Mouse (Mus musculus): Measurements from ENCODE around the gene Slc25a21. TPM values are rescaled to one million over a fixed set of nuclear protein-coding genes. Genes with fewer than 3 reads are reported as not detected.

Gene Slc25a21
- total RNA-seq, 1 experiment = 0.54 TPM

DNA sequence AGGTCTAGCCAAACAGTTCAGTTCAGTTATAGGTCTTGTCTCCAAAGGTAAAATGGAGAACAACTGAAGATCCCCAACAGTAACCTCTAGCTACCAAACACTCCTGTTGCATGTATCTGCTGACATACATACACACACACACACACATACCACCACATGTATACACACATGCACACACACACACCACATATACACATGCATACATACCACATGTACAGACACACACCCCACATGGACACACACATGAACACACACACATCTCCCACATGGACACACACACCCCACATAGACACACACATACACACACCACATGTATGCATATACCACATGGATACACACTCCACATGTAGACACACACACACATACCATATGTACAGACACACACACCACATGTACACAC, 997 bp upstream of the Slc25a21 start:
- Histone ChIP-seq H3K36me3 (ENCODE audit: control insufficient read depth, insufficient read depth, low read length, poor library complexity, severe bottlenecking) (no peaks in the 10 kb centered on the region), H3K27ac (ENCODE audit: insufficient read depth, low read depth, low read length, poor library complexity, severe bottlenecking) (no peak overlapping the region), H3K4me1 (ENCODE audit: control insufficient read depth in 2 of 2, insufficient read depth in 2 of 2, low read length in 2 of 2, poor library complexity in 1 of 2) (no peaks in the 10 kb centered on the region), H3K4me3 (ENCODE audit: insufficient read depth in 1 of 2, low read depth in 1 of 2, low read length in 2 of 2, poor library complexity in 1 of 2, severe bottlenecking in 1 of 2) (no peak overlapping the region), H3K9me3 (ENCODE audit: control insufficient read depth, insufficient read depth, low read depth, low read length) (no peaks in the 10 kb centered on the region), H3K9ac (ENCODE audit: insufficient read depth, low read depth, low read length, poor library complexity, severe bottlenecking) (no peak overlapping the region)
- TF ChIP-seq CHD2 (IDR thresholded peaks at IDR 0.05; ENCODE audit: low read depth, low read length) (no peak), ZNF384 (IDR thresholded peaks at IDR 0.05; ENCODE audit: low read depth, low read length) (no peak), MAFK (IDR thresholded peaks at IDR 0.05; ENCODE audit: insufficient read depth, low read depth, low read length) (no peak), ZC3H11A (IDR thresholded peaks at IDR 0.05; ENCODE audit: borderline replicate concordance, low read depth, low read length) (no peak), HCFC1 (IDR thresholded peaks at IDR 0.05; ENCODE audit: borderline replicate concordance, insufficient read depth, low read length) (no peak)
- in situ Hi-C loops (cut with MboI; ENCODE audit: low sequenced_read_pairs in 2 of 2, unreplicated experiment in 2 of 2) = loop anchor here (25.0 kb wide), 2 partner anchors 511 to 661 kb away; partner anchors contain the start of genes Nkx2-1 (in 1 of the 2) and Pax9 (in 1 of the 2)
- DNase-seq (ENCODE audit: low read depth, low spot score) = no peak

DNA sequence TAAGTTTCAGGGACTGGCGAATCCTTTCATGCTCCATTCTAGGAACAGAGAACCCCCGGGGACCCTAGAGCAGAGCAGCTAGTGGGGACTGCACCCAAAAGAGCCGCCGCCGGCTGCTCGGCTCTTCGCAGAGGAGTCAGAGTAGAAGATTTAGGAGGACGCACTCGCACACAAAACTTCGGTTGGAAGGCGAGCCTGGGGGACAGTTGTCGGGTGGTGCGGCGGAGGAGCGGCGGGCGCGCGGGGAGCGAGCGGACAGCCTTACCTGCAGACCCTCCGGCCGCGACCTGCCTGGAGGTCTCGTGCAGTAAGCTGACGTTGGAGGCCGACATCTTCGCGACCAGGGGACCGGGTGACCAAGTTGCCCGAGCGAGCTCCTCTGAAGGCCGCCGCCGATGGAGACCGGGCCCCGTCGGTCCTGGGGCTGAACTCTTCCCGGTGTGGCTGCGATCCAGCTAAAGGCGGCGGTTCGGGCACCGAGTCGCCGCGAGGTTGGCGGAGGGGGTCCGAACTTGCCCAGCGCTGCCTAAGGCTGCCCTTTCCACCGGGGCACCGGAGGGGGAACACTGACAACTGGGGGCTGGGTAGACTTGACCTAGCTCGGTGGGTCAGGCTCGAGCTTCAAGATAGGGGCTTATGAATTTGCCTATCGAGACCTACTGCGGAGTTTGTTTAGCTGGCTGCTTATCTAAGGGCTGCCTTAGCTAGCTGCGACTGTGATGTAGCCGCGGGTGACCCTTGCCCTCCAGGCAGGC, 487 bp downstream of the Slc25a21 start:
- Histone ChIP-seq H3K4me3 (ENCODE audit: insufficient read depth in 1 of 2, low read depth in 1 of 2, low read length in 2 of 2, poor library complexity in 1 of 2, severe bottlenecking in 1 of 2) (peak overlapping the region; percentile 63 to 70), H3K9ac (ENCODE audit: insufficient read depth, low read depth, low read length, poor library complexity, severe bottlenecking) (peak overlapping the region; percentile 48), H3K27ac (ENCODE audit: insufficient read depth, low read depth, low read length, poor library complexity, severe bottlenecking) (no peak overlapping the region), H3K36me3 (ENCODE audit: control insufficient read depth, insufficient read depth, low read length, poor library complexity, severe bottlenecking) (no peaks in the 10 kb centered on the region), H3K4me1 (ENCODE audit: control insufficient read depth in 2 of 2, insufficient read depth in 2 of 2, low read length in 2 of 2, poor library complexity in 1 of 2) (no peaks in the 10 kb centered on the region), H3K9me3 (ENCODE audit: control insufficient read depth, insufficient read depth, low read depth, low read length) (no peaks in the 10 kb centered on the region)
- TF ChIP-seq ZNF384 (IDR thresholded peaks at IDR 0.05; ENCODE audit: low read depth, low read length) (no peak), HCFC1 (IDR thresholded peaks at IDR 0.05; ENCODE audit: borderline replicate concordance, insufficient read depth, low read length) (0 out of 2 replicates have a peak, but pooled peaks have one; percentile 7)
- DNase-seq (ENCODE audit: low read depth, low spot score) = no peak
- in situ Hi-C loops (cut with MboI; ENCODE audit: low sequenced_read_pairs in 2 of 2, unreplicated experiment in 2 of 2) = loop anchor here (25.0 kb wide), 2 partner anchors 509 to 659 kb away; partner anchors contain the start of genes Nkx2-1 (in 1 of the 2) and Pax9 (in 1 of the 2)

DNA sequence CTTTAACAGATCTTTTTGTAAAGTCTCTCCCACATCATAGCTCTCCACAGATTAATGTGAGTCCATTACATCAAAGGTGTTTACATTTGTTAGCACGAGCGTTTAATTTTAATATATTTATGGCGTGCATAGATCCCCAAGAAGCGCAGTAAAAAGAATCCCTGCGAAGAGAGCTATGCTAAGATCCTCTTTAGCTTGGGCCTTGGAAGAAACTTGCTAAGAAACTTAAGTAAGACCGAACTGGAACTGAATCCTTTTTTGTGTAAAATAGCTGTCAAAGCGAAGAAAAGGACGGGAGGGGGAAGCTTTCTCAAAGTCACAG, 1.0 kb downstream of the Slc25a21 start:
- no peak overlapping the region for H3K9ac ChIP-seq (ENCODE audit: insufficient read depth, low read depth, low read length, poor library complexity, severe bottlenecking)
- H3K27ac ChIP-seq (ENCODE audit: insufficient read depth, low read depth, low read length, poor library complexity, severe bottlenecking) = no peak overlapping the region
- in situ Hi-C loops (cut with MboI; ENCODE audit: low sequenced_read_pairs in 2 of 2, unreplicated experiment in 2 of 2) = loop anchor here (25.0 kb wide), 2 partner anchors 509 to 659 kb away; partner anchors contain the start of genes Nkx2-1 (in 1 of the 2) and Pax9 (in 1 of the 2)
- no peaks in the 10 kb centered on the region for H3K9me3 ChIP-seq (ENCODE audit: control insufficient read depth, insufficient read depth, low read depth, low read length)
- no peak for DNase-seq (ENCODE audit: low read depth, low spot score)
- TF ChIP-seq MAFK (IDR thresholded peaks at IDR 0.05; ENCODE audit: insufficient read depth, low read depth, low read length) (no peak), ZNF384 (IDR thresholded peaks at IDR 0.05; ENCODE audit: low read depth, low read length) (no peak), ZC3H11A (IDR thresholded peaks at IDR 0.05; ENCODE audit: borderline replicate concordance, low read depth, low read length) (no peak)
- no peaks in the 10 kb centered on the region for H3K36me3 ChIP-seq (ENCODE audit: control insufficient read depth, insufficient read depth, low read length, poor library complexity, severe bottlenecking)
- peak overlapping the region; percentile 63 to 70 for H3K4me3 ChIP-seq (ENCODE audit: insufficient read depth in 1 of 2, low read depth in 1 of 2, low read length in 2 of 2, poor library complexity in 1 of 2, severe bottlenecking in 1 of 2)
- no peaks in the 10 kb centered on the region for H3K4me1 ChIP-seq (ENCODE audit: control insufficient read depth in 2 of 2, insufficient read depth in 2 of 2, low read length in 2 of 2, poor library complexity in 1 of 2)

- Histone ChIP-seq H3K9me3 (ENCODE audit: control insufficient read depth, insufficient read depth, low read depth, low read length) (no peaks in the 10 kb centered on the region), H3K9ac (ENCODE audit: insufficient read depth, low read depth, low read length, poor library complexity, severe bottlenecking) (no peak overlapping the region), H3K27ac (ENCODE audit: insufficient read depth, low read depth, low read length, poor library complexity, severe bottlenecking) (no peak overlapping the region), H3K4me3 (ENCODE audit: insufficient read depth in 1 of 2, low read depth in 1 of 2, low read length in 2 of 2, poor library complexity in 1 of 2, severe bottlenecking in 1 of 2) (no peak overlapping the region), H3K36me3 (ENCODE audit: control insufficient read depth, insufficient read depth, low read length, poor library complexity, severe bottlenecking) (no peaks in the 10 kb centered on the region), H3K4me1 (ENCODE audit: control insufficient read depth in 2 of 2, insufficient read depth in 2 of 2, low read length in 2 of 2, poor library complexity in 1 of 2) (no peaks in the 10 kb centered on the region)
- TF ChIP-seq ZNF384 (IDR thresholded peaks at IDR 0.05; ENCODE audit: low read depth, low read length) (no peak), HCFC1 (IDR thresholded peaks at IDR 0.05; ENCODE audit: borderline replicate concordance, insufficient read depth, low read length) (no peak), MAFK (IDR thresholded peaks at IDR 0.05; ENCODE audit: insufficient read depth, low read depth, low read length) (no peak), ZC3H11A (IDR thresholded peaks at IDR 0.05; ENCODE audit: borderline replicate concordance, low read depth, low read length) (no peak), CHD2 (IDR thresholded peaks at IDR 0.05; ENCODE audit: low read depth, low read length) (no peak)
- DNase-seq (ENCODE audit: low read depth, low spot score) = no peak
- in situ Hi-C loops (cut with MboI; ENCODE audit: low sequenced_read_pairs in 2 of 2, unreplicated experiment in 2 of 2) = loop anchor here (25.0 kb wide), 2 partner anchors 507 to 657 kb away; partner anchors contain the start of genes Nkx2-1 (in 1 of the 2) and Pax9 (in 1 of the 2)
These were observed 2.7 kb downstream of the Slc25a21 start for GRCm38 (mm10) chr12:57194609-57195008.
